Mouse (Mus musculus) liver, embryonic 14.5 days (tissue): ENCODE results near the gene Ppil6. TPM values are rescaled to one million over a fixed set of nuclear protein-coding genes. Genes with fewer than 3 reads are reported as not detected.

ENCODE experiments used
- ATAC-seq: fragments of 200-750 bp; cut with Nextera tagmentation; 2 replicates; pipeline ENCODE4 v1.8.0; 2017; ENCODE audit warnings: moderate number of reproducible peaks, mild to moderate bottlenecking, moderate library complexity; ENCODE audit not compliant: insufficient read depth
- DNase-seq, 3 experiments: peaks; one replicate each; pipeline ENCODE4 v3.0.0-alpha.2; 2012 to 2013; ENCODE audit warnings: low read depth in 3 of 3, low spot score in 3 of 3
- H3K27ac ChIP-seq: fragments of 300-500 bp; sonication (generic); 2 replicates; pipeline ENCODE4 v1.5.1; 2014; ENCODE audit warnings: moderate library complexity, mild to moderate bottlenecking, control low read depth, inconsistent platforms
- H3K27me3 ChIP-seq: fragments of 300-500 bp; sonication (generic); 2 replicates; pipeline ENCODE4 v1.6.1; 2014; ENCODE audit warnings: mild to moderate bottlenecking, low read length, moderate library complexity; ENCODE audit not compliant: control insufficient read depth, insufficient read depth
- H3K36me3 ChIP-seq: fragments of 300-500 bp; sonication (generic); replicated peaks from 2 replicates; pipeline ENCODE4 v1.6.1; 2014; ENCODE audit warnings: low read depth; ENCODE audit not compliant: control insufficient read depth, insufficient read depth
- H3K4me1 ChIP-seq, 2 experiments: fragments of 200-500 bp in 1 of 2; fragments of 300-500 bp in 1 of 2; sonication (generic) in 1 of 2; replicated peaks; 2 replicates each; pipeline ENCODE4 v1.6.1; 2012 to 2014; ENCODE audit warnings: antibody characterized with exemption in 1 of 2, inconsistent platforms in 1 of 2, low read length in 1 of 2; ENCODE audit not compliant: control insufficient read depth in 2 of 2, insufficient read depth in 2 of 2
- H3K4me2 ChIP-seq: fragments of 300-500 bp; sonication (generic); 2 replicates; pipeline ENCODE4 v1.6.1; 2014; ENCODE audit warnings: low read depth, mild to moderate bottlenecking, control low read depth, moderate library complexity
- H3K4me3 ChIP-seq, 2 experiments: fragments of 200-500 bp in 1 of 2; fragments of 300-500 bp in 1 of 2; sonication (generic) in 1 of 2; 2 replicates each; pipeline ENCODE4 v1.5.1; 2012 to 2014; ENCODE audit warnings: low read depth in 2 of 2, low read length in 2 of 2, mild to moderate bottlenecking in 2 of 2, control low read depth in 1 of 2, inconsistent platforms in 1 of 2, moderate library complexity in 1 of 2; ENCODE audit not compliant: insufficient read depth in 1 of 2
- H3K9ac ChIP-seq: fragments of 300-500 bp; sonication (generic); replicated peaks from 2 replicates; pipeline ENCODE4 v1.6.1; 2014; ENCODE audit warnings: mild to moderate bottlenecking, control low read depth, moderate library complexity
- H3K9me3 ChIP-seq: fragments of 300-500 bp; sonication (generic); 2 replicates; pipeline ENCODE4 v1.6.1; 2016; ENCODE audit warnings: low read length, mixed read lengths; ENCODE audit not compliant: control insufficient read depth
- CTCF ChIP-seq: IDR thresholded peaks from 2 replicates; pipeline ENCODE4 v1.5.1; 2016; ENCODE audit warnings: antibody characterized with exemption, low read depth, control low read depth
- EP300 ChIP-seq: IDR thresholded peaks from 2 replicates; pipeline ENCODE4 v1.6.1; 2016; ENCODE audit warnings: antibody characterized with exemption, low read depth
- WGBS: fragments of 180-500 bp; shearing (Covaris S2); extraction: QIAGEN DNeasy Blood & Tissue Kit; methylation state at CpG from one replicate; pipeline ENCODE4 v1.1.7; 2014; ENCODE audit not compliant: insufficient replicate concordance; 5-methylcytosine and 5-hydroxymethylcytosine counted together
- polyA plus RNA-seq, 2 experiments: library from polyadenylated mRNA; depleted of rRNA in 1 of 2; stranded (reverse) in 1 of 2; unstranded in 1 of 2; fragments of >200 nt; fragmentation: Nextera tagmentation in 1 of 2; extraction: Ambion mirVana in 1 of 2; gene quantifications; 2 replicates each; pipeline versions ENCODE4 v1.2.1 to v1.2.3; 2012 to 2014

The Ppil6 gene
- polyA plus RNA-seq, 2 experiments = not detected

DNA sequence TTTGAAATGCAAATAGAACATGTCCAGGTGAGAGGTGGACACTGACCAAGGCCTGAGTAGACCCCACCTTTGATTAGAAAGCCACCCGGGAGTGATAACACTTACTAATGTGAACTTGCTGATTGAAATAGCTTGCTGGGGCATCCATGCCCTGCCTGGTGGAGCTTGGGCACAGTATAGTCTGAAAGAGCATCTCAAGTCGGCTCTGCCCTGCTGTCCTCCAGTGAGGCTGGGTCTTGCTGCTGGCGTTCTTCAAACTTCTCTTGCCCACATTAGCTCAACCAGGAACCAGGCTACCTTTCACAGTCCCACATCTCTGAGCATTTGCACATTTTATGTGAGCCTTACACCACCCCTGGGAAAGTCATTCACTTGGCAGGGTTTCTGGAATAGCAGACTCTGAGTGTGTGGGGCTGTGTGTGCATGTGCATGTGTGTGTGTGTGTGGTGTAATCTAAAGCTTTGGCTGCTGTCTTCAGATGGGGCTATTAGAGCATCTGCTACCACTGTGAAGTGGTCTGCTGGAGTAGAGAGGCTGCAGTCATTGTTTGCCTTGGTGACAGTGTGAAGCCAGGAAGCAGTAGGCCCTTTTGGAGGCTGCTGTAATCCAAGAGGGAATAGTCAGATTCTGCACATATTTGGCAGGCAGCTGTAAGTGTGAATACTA is 29.0 kb upstream of the Ppil6 start:
- Histone ChIP-seq H3K4me2 (no peak overlapping the region), H3K4me1 (peaks cover 0 to 4% of the 10 kb centered on the region in 2 experiments; a peak in 2 of 4 replicates), H3K27ac (no peak overlapping the region), H3K4me3 (no peak overlapping the region), H3K36me3 (no peaks in the 10 kb centered on the region; the same call in 1 of the 2 replicates), H3K27me3 (no peaks in the 10 kb centered on the region), H3K9me3 (no peaks in the 10 kb centered on the region), H3K9ac (no peak overlapping the region)
- TF ChIP-seq CTCF (no peak), EP300 (no peak)
- 70% methylated on average over 3 of the region's 3 CpGs for WGBS
- ATAC-seq = no peak
- DNase-seq = no peak

GRCm38 (mm10) chr10:41464401-41464955 is 25.8 kb upstream of the Ppil6 start:
- Histone ChIP-seq H3K4me3 (no peak overlapping the region), H3K9me3 (no peaks in the 10 kb centered on the region), H3K27me3 (no peaks in the 10 kb centered on the region), H3K4me2 (no peak overlapping the region), H3K27ac (no peak overlapping the region), H3K9ac (no peak overlapping the region), H3K36me3 (no peaks in the 10 kb centered on the region; the same call in 1 of the 2 replicates), H3K4me1 (no peaks in the 10 kb centered on the region)
- WGBS = 73% methylated on average over 15 of the region's 15 CpGs
- TF ChIP-seq CTCF = no peak
- TF ChIP-seq EP300 = no peak
- ATAC-seq (no peak), DNase-seq (no peak)

GRCm38 (mm10) chr10:41467325-41467724 is 22.9 kb upstream of the Ppil6 start:
- ATAC-seq (no peak), DNase-seq (no peak)
- no peak overlapping the region for H3K9ac ChIP-seq
- H3K9me3 ChIP-seq = no peaks in the 10 kb centered on the region
- no peak overlapping the region for H3K4me3 ChIP-seq
- WGBS = 74% methylated on average over 6 of the region's 6 CpGs
- H3K27me3 ChIP-seq = no peaks in the 10 kb centered on the region
- no peak overlapping the region for H3K4me2 ChIP-seq
- H3K4me1 ChIP-seq = peaks cover 0 to 4% of the 10 kb centered on the region in 2 experiments; a peak in 1 of 4 replicates
- H3K36me3 ChIP-seq = no peaks in the 10 kb centered on the region; the same call in 1 of the 2 replicates
- no peak overlapping the region for H3K27ac ChIP-seq
- TF ChIP-seq EP300 (no peak), CTCF (no peak)

GRCm38 (mm10) chr10:41470693-41471092 is 19.5 kb upstream of the Ppil6 start:
- no peak for ATAC-seq
- TF ChIP-seq CTCF (no peak), EP300 (no peak)
- no peak overlapping the region for H3K4me3 ChIP-seq
- no peaks in the 10 kb centered on the region for H3K36me3 ChIP-seq
- H3K27me3 ChIP-seq = no peaks in the 10 kb centered on the region
- no peak overlapping the region for H3K27ac ChIP-seq
- no peak overlapping the region for H3K9ac ChIP-seq
- peaks cover 22 to 31% of the 10 kb centered on the region in 2 experiments for H3K4me1 ChIP-seq
- no peaks in the 10 kb centered on the region for H3K9me3 ChIP-seq
- 64% methylated on average over 3 of the region's 3 CpGs for WGBS
- DNase-seq = no peak
- H3K4me2 ChIP-seq = no peak overlapping the region

- Histone ChIP-seq H3K36me3 (no peaks in the 10 kb centered on the region), H3K4me2 (no peak overlapping the region), H3K4me1 (peaks cover 34 to 44% of the 10 kb centered on the region in 2 experiments), H3K9ac (no peak overlapping the region), H3K4me3 (no peak overlapping the region), H3K9me3 (no peaks in the 10 kb centered on the region), H3K27ac (no peak overlapping the region), H3K27me3 (no peaks in the 10 kb centered on the region)
- TF ChIP-seq CTCF (no peak), EP300 (no peak)
- no peak for ATAC-seq
- no peak for DNase-seq
Measured at GRCm38 (mm10) chr10:41472534-41472933, 17.7 kb upstream of the Ppil6 start.
